Mouse (Mus musculus) cerebellum, adult 2 months (tissue): ENCODE measurements at regions not wholly inside any gene's neighbourhood (a gene's known extent, or its start where the extent isn't known, plus 50 kb on each side); places are given as distances from the start of the nearest gene placed in this dataset.

ENCODE experiments used
- CTCF ChIP-seq: fragments of 200-500 bp; IDR thresholded peaks from 2 replicates; pipeline ENCODE4 v1.5.1; 2011; ENCODE audit warnings: low read depth, mild to moderate bottlenecking, control low read depth, low read length, moderate library complexity, borderline replicate concordance; ENCODE audit not compliant: insufficient read depth
- POLR2A ChIP-seq: fragments of 200-500 bp; IDR thresholded peaks from 2 replicates; pipeline ENCODE4 v1.6.1; 2011; ENCODE audit warnings: low read length, control low read depth, borderline replicate concordance; ENCODE audit not compliant: insufficient read depth

GRCm38 (mm10) chr4:56610273-56610672, 129.6 kb upstream of the Gm26657 start:
- no peak for TF ChIP-seq CTCF
- no peak for TF ChIP-seq POLR2A
